15 mouse cellular contexts compared by ENCODE assay signal in the genomic region with DNA sequence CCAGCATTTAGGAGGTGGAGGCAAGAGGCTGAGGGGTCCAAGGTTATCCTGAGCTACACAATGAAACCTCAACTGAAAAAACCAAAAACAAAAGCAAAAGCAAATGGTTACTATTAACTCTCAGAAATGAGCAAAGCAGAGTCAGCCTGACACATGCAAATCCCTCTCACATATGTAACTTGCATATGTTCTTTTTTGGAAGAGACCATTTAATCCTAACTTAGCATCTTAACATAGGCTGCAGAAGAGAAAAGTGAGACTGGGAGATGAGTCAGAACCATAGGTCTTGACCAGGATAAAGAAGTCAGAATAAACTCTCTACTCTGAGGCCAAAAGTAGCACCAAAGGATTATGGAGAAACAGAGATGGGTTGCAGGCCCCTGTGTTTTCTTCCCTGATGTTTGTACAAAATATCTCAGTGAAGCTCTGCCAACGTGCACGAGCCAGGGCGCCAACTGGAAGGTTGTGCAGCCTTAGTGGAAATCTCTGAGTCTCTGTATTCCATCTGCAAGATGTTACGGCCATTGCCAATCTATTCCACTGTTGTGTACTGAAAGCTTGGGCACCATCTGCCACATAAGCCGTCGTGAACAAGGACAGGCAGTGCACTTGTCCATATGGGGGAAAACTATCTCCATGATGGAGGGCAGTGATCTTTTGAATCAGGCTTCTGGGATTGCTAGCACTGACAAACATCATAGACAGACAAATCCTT. TPM values are rescaled to one million over a fixed set of nuclear protein-coding genes. Genes with fewer than 3 reads are reported as not detected.
DNase-seq lines count a peak whose midpoint lies in the region.
"Had no signal": no experiment of that assay in that cellular context is flagged by ENCODE, and none has a peak within 500 bp of the region (broad histone marks: within the 10 kb centered on the region; RNA-seq: fewer than 3 reads in every experiment).

No protein-coding gene starts in this region.

- peak; percentile 52 to 58 for DNase-seq in cerebellum, postnatal 14 days
- DNase-seq in cerebellum, adult 8-10 months = no peak
- DNase-seq in left cerebral cortex, postnatal 4 days = peak; percentile 52
- no peak for DNase-seq in left cerebral cortex, postnatal 14 days (ENCODE audit: low spot score in 2 of 2)
- peak; percentile 58 for DNase-seq in brain, embryonic 18.5 days (ENCODE audit: low read depth, low spot score)
- peak; percentile 6 for DNase-seq in layer of hippocampus, adult 9-10 months (ENCODE audit: low spot score)
- no peak for DNase-seq in urinary bladder, adult 18-20 months (ENCODE audit: low spot score in 2 of 2)
- DNase-seq in heart, adult 18-20 months = no peak
- DNase-seq: adrenal gland, adult 2 months; heart, adult 2 months; kidney, adult 9 months; kidney, postnatal 36 days; lung, postnatal 14 days; thymus, adult 18-20 months had no signal

- intact Hi-C loops in left cerebral cortex, postnatal 4 days (cut with DNase I) = no loop called here
- intact Hi-C loops in left cerebral cortex, postnatal 14 days (cut with DNase I) = no loop called here

RNA-seq across cellular contexts. Expression of gene Ust, which starts 59.2 kb away (rescaled TPM):
- total RNA-seq in left cerebral cortex, postnatal 4 days (2021) = 10 to 100 TPM; 18.0 to 19.4 TPM
- 10 to 100 TPM; 26.2 to 33.5 TPM for total RNA-seq in left cerebral cortex, postnatal 14 days (2021)
- 1 to 10 TPM; 1.1 to 1.9 TPM for total RNA-seq in heart, adult 18-20 months (2021)
- total RNA-seq: megakaryocyte-erythroid progenitor cell, adult 5-6 weeks had no signal

Comparison
In these comparisons a context has a peak if more than half of its experiments do, and no peak if none do; other contexts are left out.
1. DNase-seq: peak in cerebellum, postnatal 14 days (2 of 2), left cerebral cortex, postnatal 4 days (single experiment), brain, embryonic 18.5 days (single experiment) and layer of hippocampus, adult 9-10 months (single experiment); none in cerebellum, adult 8-10 months (single experiment), left cerebral cortex, postnatal 14 days (0 of 2), urinary bladder, adult 18-20 months (0 of 2) and heart, adult 18-20 months (0 of 2).
2. RNA of gene Ust, which starts 59.2 kb away (total RNA-seq): 26.2 to 33.5 TPM in left cerebral cortex, postnatal 14 days and 18.0 to 19.4 TPM in left cerebral cortex, postnatal 4 days; 1.1 to 1.9 TPM in heart, adult 18-20 months; every median in the first group is over 4 times any median in the second.